Mouse (Mus musculus) ES-E14 (cell line): Measurements from ENCODE around the gene Pycard. TPM values are rescaled to one million over a fixed set of nuclear protein-coding genes. Genes with fewer than 3 reads are reported as not detected.

Source experiments
- DNase-seq: peaks from one replicate; pipeline ENCODE4 v3.0.0-alpha.2; 2013; ENCODE audit warnings: low read depth, low spot score
- H3K27ac ChIP-seq: 2 replicates; pipeline ENCODE4 v1.5.1; 2012; ENCODE audit warnings: low read depth, mild to moderate bottlenecking, low read length, moderate library complexity, mixed read lengths; ENCODE audit not compliant: poor library complexity, insufficient read depth, severe bottlenecking
- H3K36me3 ChIP-seq: 2 replicates; pipeline ENCODE4 v1.6.1; 2012; ENCODE audit warnings: mild to moderate bottlenecking, low read length, moderate library complexity, mixed read lengths; ENCODE audit not compliant: control insufficient read depth, poor library complexity, insufficient read depth, severe bottlenecking
- H3K4me1 ChIP-seq, 2 experiments: fragments of 150-350 bp in 1 of 2; sonication (generic) in 1 of 2; 2 replicates each; pipeline ENCODE4 v1.6.1; 2012; ENCODE audit warnings: low read length in 2 of 2, mild to moderate bottlenecking in 1 of 2, mixed read lengths in 1 of 2; ENCODE audit not compliant: control insufficient read depth in 2 of 2, insufficient read depth in 2 of 2, poor library complexity in 1 of 2
- H3K4me3 ChIP-seq, 2 experiments: fragments of 150-350 bp in 1 of 2; sonication (generic) in 1 of 2; 2 replicates each; pipeline ENCODE4 v1.5.1; 2012; ENCODE audit warnings: low read length in 2 of 2, low read depth in 1 of 2, mild to moderate bottlenecking in 1 of 2, mixed read lengths in 1 of 2; ENCODE audit not compliant: insufficient read depth in 1 of 2, poor library complexity in 1 of 2, severe bottlenecking in 1 of 2
- H3K9ac ChIP-seq: 2 replicates; pipeline ENCODE4 v1.6.1; 2012; ENCODE audit warnings: low read depth, mild to moderate bottlenecking, low read length, mixed read lengths; ENCODE audit not compliant: poor library complexity, insufficient read depth, severe bottlenecking
- H3K9me3 ChIP-seq: fragments of 150-350 bp; sonication (generic); 2 replicates; pipeline ENCODE4 v1.6.1; 2012; ENCODE audit warnings: low read depth, mild to moderate bottlenecking, low read length; ENCODE audit not compliant: control insufficient read depth, insufficient read depth
- CHD2 ChIP-seq: IDR thresholded peaks from 2 replicates; pipeline ENCODE4 v1.6.1; 2014; ENCODE audit warnings: mild to moderate bottlenecking, low read depth, low read length, inconsistent platforms
- HCFC1 ChIP-seq: IDR thresholded peaks from 2 replicates; pipeline ENCODE4 v1.6.1; 2012; ENCODE audit warnings: low read length, inconsistent platforms, borderline replicate concordance; ENCODE audit not compliant: insufficient read depth
- MAFK ChIP-seq: IDR thresholded peaks from 2 replicates; pipeline ENCODE4 v1.6.1; 2014; ENCODE audit warnings: mild to moderate bottlenecking, low read depth, low read length, inconsistent platforms; ENCODE audit not compliant: insufficient read depth
- ZC3H11A ChIP-seq: IDR thresholded peaks from 2 replicates; pipeline ENCODE4 v1.6.1; 2012; ENCODE audit warnings: low read depth, mild to moderate bottlenecking, inconsistent platforms, low read length, borderline replicate concordance
- ZNF384 ChIP-seq: IDR thresholded peaks from 2 replicates; pipeline ENCODE4 v1.6.1; 2012; ENCODE audit warnings: low read depth, low read length, inconsistent platforms
- in situ Hi-C, 2 experiments: fragments of 600-800 bp; cut with MboI; formaldehyde crosslinking; loops; one replicate each; pipeline ENCODE4 v1.15.1; 2025; ENCODE audit warnings: low sequenced_read_pairs in 2 of 2, inconsistent platforms in 1 of 2; ENCODE audit not compliant: unreplicated experiment in 2 of 2
- total RNA-seq: library from RNA; depleted of rRNA; stranded (reverse); fragments of 300-350 nt; gene quantifications from 2 replicates; pipeline ENCODE4 v1.2.3, GENCODE M21; 2012

Pycard gene
- total RNA-seq, 1 experiment: 38.7 TPM

- Histone ChIP-seq H3K4me1 (no peaks in the 10 kb centered on the region), H3K9me3 (no peaks in the 10 kb centered on the region), H3K4me3 (no peak overlapping the region), H3K27ac (no peak overlapping the region), H3K36me3 (no peaks in the 10 kb centered on the region), H3K9ac (no peak overlapping the region)
- TF ChIP-seq MAFK (no peak), ZC3H11A (no peak), CHD2 (no peak)
- DNase-seq: no peak
- in situ Hi-C loops: loop anchor here in 1 of 2 experiments (25.0 kb wide), 1 partner anchor 188 kb away; the partner anchor contains the start of gene Cox6a2
Observed at GRCm38 (mm10) chr7:128024364-128024763, 30.7 kb upstream of the Pycard start.

- H3K4me3 ChIP-seq: no peak overlapping the region
- H3K27ac ChIP-seq: no peak overlapping the region
- TF ChIP-seq HCFC1 (no peak), CHD2 (no peak), ZNF384 (no peak)
- in situ Hi-C loops: loop anchor here in 1 of 2 experiments (25.0 kb wide), 1 partner anchor 189 kb away; the partner anchor contains the start of gene Cox6a2
- DNase-seq: no peak
- no peak overlapping the region for H3K9ac ChIP-seq
- H3K4me1 ChIP-seq: no peaks in the 10 kb centered on the region
- H3K9me3 ChIP-seq: no peaks in the 10 kb centered on the region
- H3K36me3 ChIP-seq: no peaks in the 10 kb centered on the region
Observed at GRCm38 (mm10) chr7:128023565-128023964, 29.9 kb upstream of the Pycard start.

- H3K4me3 ChIP-seq: no peak overlapping the region
- no peak overlapping the region for H3K9ac ChIP-seq
- no peaks in the 10 kb centered on the region for H3K36me3 ChIP-seq
- 0 out of 2 replicates have a peak, but pooled peaks have one; percentile 29 for TF ChIP-seq ZC3H11A
- TF ChIP-seq HCFC1: no peak
- no peak for TF ChIP-seq ZNF384
- DNase-seq: peak; percentile 40
- no peak overlapping the region for H3K27ac ChIP-seq
- in situ Hi-C loops: loop anchor here in 1 of 2 experiments (25.0 kb wide), 1 partner anchor 189 kb away; the partner anchor contains the start of gene Cox6a2
- no peaks in the 10 kb centered on the region for H3K4me1 ChIP-seq
- no peaks in the 10 kb centered on the region for H3K9me3 ChIP-seq
Observed at GRCm38 (mm10) chr7:128022974-128023373, 29.3 kb upstream of the Pycard start.

- DNase-seq: no peak
- Histone ChIP-seq H3K9me3 (no peaks in the 10 kb centered on the region), H3K36me3 (no peaks in the 10 kb centered on the region), H3K4me3 (no peak overlapping the region), H3K4me1 (no peaks in the 10 kb centered on the region), H3K27ac (no peak overlapping the region), H3K9ac (no peak overlapping the region)
- in situ Hi-C loops: loop anchor here (10.0 to 25.0 kb wide), 2 partner anchors 186 to 193 kb away; partner anchors contain the start of gene Cox6a2 (in 2 of the 2)
- TF ChIP-seq MAFK (no peak), ZNF384 (no peak), ZC3H11A (no peak), CHD2 (no peak)
Observed at GRCm38 (mm10) chr7:128019187-128019586, 25.5 kb upstream of the Pycard start.

- H3K36me3 ChIP-seq: no peaks in the 10 kb centered on the region
- in situ Hi-C loops: loop anchor here (10.0 to 25.0 kb wide), 2 partner anchors 187 to 194 kb away; partner anchors contain the start of gene Cox6a2 (in 2 of the 2)
- H3K4me3 ChIP-seq: no peak overlapping the region
- TF ChIP-seq CHD2 (no peak), MAFK (no peak), ZNF384 (no peak), HCFC1 (no peak), ZC3H11A (no peak)
- no peak overlapping the region for H3K9ac ChIP-seq
- no peaks in the 10 kb centered on the region for H3K4me1 ChIP-seq
- no peak overlapping the region for H3K27ac ChIP-seq
- no peak for DNase-seq
- H3K9me3 ChIP-seq: no peaks in the 10 kb centered on the region
Observed at GRCm38 (mm10) chr7:128018275-128018674, 24.6 kb upstream of the Pycard start.
